Mouse (Mus musculus) forebrain, embryonic 13.5 days (tissue): ENCODE measurements around the gene Plekho1. TPM values are rescaled to one million over a fixed set of nuclear protein-coding genes. Genes with fewer than 3 reads are reported as not detected.
A peak's percentile ranks its signal among the peaks of the same experiment; 100 is the strongest.

Source experiments
- ATAC-seq: fragments of 200-750 bp; cut with Nextera tagmentation; 2 replicates; pipeline ENCODE4 v1.8.0; 2017
- H3K27ac ChIP-seq: fragments of 300-500 bp; sonication (generic); 2 replicates; pipeline ENCODE4 v1.5.1; 2015; ENCODE audit warnings: inconsistent platforms, mild to moderate bottlenecking, moderate library complexity
- H3K27me3 ChIP-seq: fragments of 300-500 bp; sonication (generic); 2 replicates; pipeline ENCODE4 v1.6.1; 2015; ENCODE audit warnings: mild to moderate bottlenecking, inconsistent platforms
- H3K36me3 ChIP-seq: fragments of 300-500 bp; sonication (generic); 2 replicates; pipeline ENCODE4 v1.6.1; 2015; ENCODE audit warnings: mild to moderate bottlenecking, inconsistent platforms; ENCODE audit not compliant: poor library complexity, severe bottlenecking
- H3K4me1 ChIP-seq: fragments of 300-500 bp; sonication (generic); 2 replicates; pipeline ENCODE4 v1.6.1; 2015; ENCODE audit warnings: inconsistent platforms
- H3K4me2 ChIP-seq: fragments of 300-500 bp; sonication (generic); 2 replicates; pipeline ENCODE4 v1.6.1; 2015; ENCODE audit warnings: inconsistent platforms, mild to moderate bottlenecking, moderate library complexity
- H3K4me3 ChIP-seq: fragments of 300-500 bp; sonication (generic); 2 replicates; pipeline ENCODE4 v1.5.1; 2015; ENCODE audit warnings: mild to moderate bottlenecking, inconsistent platforms
- H3K9ac ChIP-seq: fragments of 300-500 bp; sonication (generic); 2 replicates; pipeline ENCODE4 v1.6.1; 2015; ENCODE audit warnings: mild to moderate bottlenecking, inconsistent platforms
- H3K9me3 ChIP-seq: fragments of 300-500 bp; sonication (generic); replicated peaks from 2 replicates; pipeline ENCODE4 v1.6.1; 2016; ENCODE audit warnings: inconsistent platforms
- WGBS: fragments of 180-500 bp; shearing (Covaris S2); methylation state at CpG from one replicate; pipeline ENCODE4 v1.1.7; 2015; 5-methylcytosine and 5-hydroxymethylcytosine counted together
- polyA plus RNA-seq: library from polyadenylated mRNA; unstranded; fragments of >200 nt; fragmentation: Nextera tagmentation; extraction: Ambion mirVana; gene quantifications from 2 replicates; pipeline ENCODE4 v1.2.1, GENCODE M21; 2015

Plekho1 gene
- polyA plus RNA-seq, 1 experiment from 2014 or later, result 85.1 TPM

- no peak overlapping the region for H3K4me2 ChIP-seq
- no peaks in the 10 kb centered on the region for H3K9me3 ChIP-seq
- WGBS, result 75% methylated on average over 9 of the region's 9 CpGs
- H3K4me1 ChIP-seq, result peaks cover 31% of the 10 kb centered on the region
- H3K27ac ChIP-seq, result no peak overlapping the region
- H3K27me3 ChIP-seq, result no peaks in the 10 kb centered on the region
- H3K36me3 ChIP-seq, result peaks cover 5% of the 10 kb centered on the region; the same call in 1 of the 2 replicates
- H3K4me3 ChIP-seq, result no peak overlapping the region
- H3K9ac ChIP-seq, result peak overlapping the region; percentile 30; the same call in 1 of the 2 replicates
- no peak for ATAC-seq
These were observed 5.2 kb upstream of the Plekho1 start for GRCm38 (mm10) chr3:96000921-96001501.

- H3K9ac ChIP-seq, result no peak overlapping the region
- peaks cover 5% of the 10 kb centered on the region; the same call in 1 of the 2 replicates for H3K36me3 ChIP-seq
- H3K27ac ChIP-seq, result no peak overlapping the region; the same call in 1 of the 2 replicates
- 83% methylated on average over 14 of the region's 14 CpGs for WGBS
- no peaks in the 10 kb centered on the region for H3K27me3 ChIP-seq
- no peaks in the 10 kb centered on the region for H3K9me3 ChIP-seq
- H3K4me1 ChIP-seq, result peaks cover 25% of the 10 kb centered on the region
- no peak overlapping the region for H3K4me3 ChIP-seq
- ATAC-seq, result no peak
- no peak overlapping the region for H3K4me2 ChIP-seq
These were observed 4.4 kb upstream of the Plekho1 start for GRCm38 (mm10) chr3:96000080-96000632.

GRCm38 (mm10) chr3:95999308-96000079 lies 3.7 kb upstream of the Plekho1 start:
- Histone ChIP-seq H3K36me3 (peaks cover 5% of the 10 kb centered on the region; the same call in 1 of the 2 replicates), H3K4me2 (no peak overlapping the region), H3K4me3 (no peak overlapping the region), H3K27me3 (no peaks in the 10 kb centered on the region), H3K9ac (no peak overlapping the region), H3K9me3 (no peaks in the 10 kb centered on the region), H3K27ac (no peak overlapping the region), H3K4me1 (peaks cover 26% of the 10 kb centered on the region)
- ATAC-seq, result no peak
- 90% methylated on average over 12 of the region's 12 CpGs for WGBS

- no peak for ATAC-seq
- peaks cover 48% of the 10 kb centered on the region for H3K4me1 ChIP-seq
- H3K27me3 ChIP-seq, result no peaks in the 10 kb centered on the region
- peak overlapping the region; percentile 85 for H3K4me3 ChIP-seq
- peak overlapping the region; percentile 97 for H3K4me2 ChIP-seq
- H3K9me3 ChIP-seq, result no peaks in the 10 kb centered on the region
- peaks cover 12% of the 10 kb centered on the region for H3K36me3 ChIP-seq
- peak overlapping the region; percentile 99; the same call in 1 of the 2 replicates for H3K27ac ChIP-seq
- peak overlapping the region; percentile 99 for H3K9ac ChIP-seq
- 16% methylated on average over 9 of the region's 9 CpGs for WGBS
These were observed 1.5 kb upstream of the Plekho1 start for GRCm38 (mm10) chr3:95997203-95997721.

GRCm38 (mm10) chr3:95996451-95997073 lies 761 bp upstream of the Plekho1 start:
- H3K4me3 ChIP-seq, result peak overlapping the region; percentile 85
- H3K9me3 ChIP-seq, result no peaks in the 10 kb centered on the region
- H3K4me1 ChIP-seq, result peaks cover 51% of the 10 kb centered on the region
- peak overlapping the region; percentile 97 for H3K4me2 ChIP-seq
- H3K27me3 ChIP-seq, result no peaks in the 10 kb centered on the region
- no peak for ATAC-seq
- 8% methylated on average over 6 of the region's 6 CpGs for WGBS
- H3K27ac ChIP-seq, result peak overlapping the region; percentile 99
- peaks cover 19% of the 10 kb centered on the region for H3K36me3 ChIP-seq
- H3K9ac ChIP-seq, result peak overlapping the region; percentile 99

DNA sequence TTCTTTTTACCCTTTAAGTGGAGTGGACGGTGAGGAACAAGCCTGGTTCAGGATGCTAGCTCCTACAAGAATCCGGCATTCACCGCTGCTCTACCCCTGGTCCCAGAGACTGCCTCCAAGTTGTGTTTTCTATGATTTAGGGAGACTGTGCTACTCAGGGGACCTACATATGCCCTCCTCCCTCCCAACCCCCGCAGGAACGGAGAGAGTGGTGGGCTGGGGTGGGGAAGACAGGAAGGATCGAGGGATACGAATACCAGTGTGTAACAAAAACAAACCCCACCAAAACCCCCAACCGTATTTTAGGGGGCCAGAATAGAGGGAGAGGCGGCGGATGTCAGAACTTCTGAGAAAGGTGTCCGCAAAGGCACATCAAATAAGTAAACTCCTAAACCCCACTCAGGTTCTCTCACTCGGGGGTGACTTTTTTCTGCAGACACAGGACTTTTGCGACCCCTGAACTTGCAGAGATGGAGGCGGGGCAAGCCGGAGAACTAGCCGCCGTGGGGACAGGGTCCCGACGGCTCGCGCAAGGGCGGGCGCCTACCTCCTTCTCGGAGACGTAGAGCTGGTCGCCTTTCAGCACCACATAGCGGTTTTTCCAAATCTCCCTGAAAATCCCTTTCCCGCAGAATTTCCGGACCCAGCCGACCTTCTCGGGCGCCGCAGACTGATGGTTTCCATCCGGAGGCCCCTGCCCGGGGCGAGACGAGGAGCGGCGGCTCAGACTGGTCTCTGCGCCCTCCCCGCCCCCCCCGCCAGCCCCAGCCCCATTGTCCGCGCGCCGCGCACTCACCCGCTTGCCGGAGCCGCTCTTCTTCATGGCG lies 613 bp downstream of the Plekho1 start:
- Histone ChIP-seq H3K4me3 (peak overlapping the region; percentile 85), H3K4me2 (peak overlapping the region; percentile 97), H3K27ac (peak overlapping the region; percentile 99), H3K9ac (peak overlapping the region; percentile 99), H3K36me3 (peaks cover 31% of the 10 kb centered on the region), H3K9me3 (no peaks in the 10 kb centered on the region), H3K27me3 (no peaks in the 10 kb centered on the region), H3K4me1 (peaks cover 48% of the 10 kb centered on the region)
- under 1% methylated on average over 49 of the region's 51 CpGs for WGBS
- ATAC-seq, result peak; percentile 80

DNA sequence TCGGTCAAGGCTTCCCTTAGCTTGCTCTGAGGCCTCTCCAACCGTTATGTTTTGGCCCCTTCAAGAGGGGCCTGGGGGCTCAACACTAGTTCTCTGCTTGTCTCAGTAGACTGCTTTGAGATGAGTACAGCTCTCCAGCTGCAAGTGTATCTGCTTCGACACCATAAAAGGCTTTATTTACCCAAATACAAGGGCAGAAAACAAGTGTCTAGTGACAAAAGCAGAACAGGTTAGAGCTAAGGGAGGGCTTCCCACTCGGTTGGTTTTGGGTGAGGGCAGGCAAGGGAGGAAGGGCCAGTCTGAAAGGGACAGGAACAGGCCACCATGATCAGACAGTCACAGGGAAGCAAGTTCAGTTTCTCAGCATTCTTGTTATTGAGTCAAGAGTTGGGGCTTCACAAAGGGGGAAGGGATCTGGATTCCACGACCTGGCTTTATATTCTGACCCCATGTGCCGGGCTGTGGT lies 1.4 kb downstream of the Plekho1 start:
- WGBS, result 4% methylated on average over 6 of the region's 6 CpGs
- no peaks in the 10 kb centered on the region for H3K9me3 ChIP-seq
- H3K27me3 ChIP-seq, result no peaks in the 10 kb centered on the region

DNA sequence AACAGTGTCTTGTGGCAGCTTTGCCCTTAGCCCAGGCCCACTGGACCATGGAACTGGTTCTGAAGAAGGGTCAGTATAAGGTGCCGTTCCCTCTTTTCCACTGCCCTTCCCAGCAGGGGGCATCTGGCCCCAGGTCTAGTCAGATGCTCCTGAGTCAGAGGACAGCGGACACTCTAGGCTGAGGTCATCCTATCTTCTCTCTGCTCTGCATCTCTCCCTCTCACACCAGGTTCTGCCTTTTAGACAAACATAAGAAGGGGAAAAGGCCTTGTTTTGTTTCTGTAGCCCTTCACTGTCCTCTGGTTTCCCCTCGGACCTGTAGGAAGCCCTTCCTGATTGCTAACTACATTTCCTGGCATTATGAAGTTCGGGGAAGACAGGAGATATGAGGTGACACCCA lies 1.9 kb downstream of the Plekho1 start:
- ATAC-seq, result no peak
- Histone ChIP-seq H3K27ac (peak overlapping the region; percentile 99), H3K4me3 (peak overlapping the region; percentile 85), H3K27me3 (no peaks in the 10 kb centered on the region), H3K36me3 (peaks cover 41% of the 10 kb centered on the region), H3K4me1 (peaks cover 51% of the 10 kb centered on the region), H3K4me2 (peak overlapping the region; percentile 97), H3K9ac (peak overlapping the region; percentile 99), H3K9me3 (no peaks in the 10 kb centered on the region)
- WGBS, result 30% methylated on average over 4 of the region's 4 CpGs

More for the DNA sequence above, 1.4 kb downstream of the Plekho1 start:
- H3K4me3 ChIP-seq, result peak overlapping the region; percentile 85
- no peak for ATAC-seq
- H3K4me1 ChIP-seq, result peaks cover 46% of the 10 kb centered on the region
- H3K36me3 ChIP-seq, result peaks cover 36% of the 10 kb centered on the region
- H3K4me2 ChIP-seq, result peak overlapping the region; percentile 97
- peak overlapping the region; percentile 99 for H3K27ac ChIP-seq
- peak overlapping the region; percentile 99 for H3K9ac ChIP-seq

DNA sequence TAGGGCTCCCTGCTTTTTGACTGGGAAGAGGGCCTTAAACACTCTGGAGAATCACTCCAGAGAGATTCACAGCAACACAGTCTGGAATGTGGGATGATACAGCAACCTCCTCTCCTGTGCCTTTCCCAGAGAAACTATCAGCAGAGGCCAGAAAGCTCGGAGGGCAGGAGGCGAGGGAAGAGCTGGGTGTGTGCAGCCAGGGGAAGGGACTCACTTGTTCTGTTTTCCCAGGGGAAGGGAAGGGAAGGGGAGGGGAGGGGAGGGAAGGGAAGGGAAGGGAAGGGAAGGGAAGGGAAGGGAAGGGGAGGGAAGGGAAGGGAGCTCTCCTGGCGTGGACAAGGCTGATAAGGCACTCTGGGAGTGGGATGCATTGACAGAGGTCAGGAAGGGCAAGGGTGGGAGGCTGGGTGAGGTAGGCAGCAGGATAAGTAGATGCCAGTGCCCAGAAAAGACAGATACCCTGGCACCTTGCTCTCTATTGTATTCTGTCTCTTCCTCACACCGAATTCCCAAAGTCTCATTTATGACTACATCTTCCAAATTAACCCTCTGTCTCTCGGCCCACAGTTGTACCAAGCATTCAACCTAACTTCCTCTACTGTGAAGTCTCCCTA lies 2.7 kb downstream of the Plekho1 start:
- peaks cover 47% of the 10 kb centered on the region for H3K4me1 ChIP-seq
- H3K27me3 ChIP-seq, result no peaks in the 10 kb centered on the region
- no peaks in the 10 kb centered on the region for H3K9me3 ChIP-seq
- H3K9ac ChIP-seq, result peak overlapping the region; percentile 99
- peak overlapping the region; percentile 85 for H3K4me3 ChIP-seq
- no peak for ATAC-seq
- peaks cover 49% of the 10 kb centered on the region for H3K36me3 ChIP-seq
- peak overlapping the region; percentile 97 for H3K4me2 ChIP-seq
- 49% methylated on average over 5 of the region's 5 CpGs for WGBS
- H3K27ac ChIP-seq, result peak overlapping the region; percentile 99; the same call in 1 of the 2 replicates

DNA sequence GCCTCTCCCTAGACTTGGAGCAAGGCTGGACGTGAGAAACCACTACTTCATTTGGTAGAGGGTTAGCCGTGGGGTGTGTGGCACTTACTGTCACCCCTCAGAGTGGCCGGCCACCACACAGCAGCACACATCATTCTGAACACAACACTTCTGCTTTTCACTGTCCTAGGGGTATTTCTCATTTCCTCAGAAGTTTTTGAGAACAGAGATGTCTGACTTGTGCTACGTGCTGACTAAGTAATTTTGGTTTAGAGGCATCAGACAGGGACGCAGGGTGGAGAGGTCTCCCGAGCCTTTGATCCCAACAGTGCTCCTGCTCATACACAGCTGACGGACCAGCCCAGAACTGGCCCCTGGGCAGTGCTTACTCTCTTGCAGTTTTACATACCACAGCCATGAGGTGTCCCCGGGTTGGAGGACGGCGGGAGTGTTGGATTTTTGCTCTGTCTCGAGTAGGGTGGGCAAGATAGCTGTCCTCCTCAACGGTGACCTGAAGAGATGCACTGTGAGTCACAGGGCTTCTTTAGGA lies 5.3 kb downstream of the Plekho1 start:
- no peak overlapping the region for H3K27ac ChIP-seq
- peaks cover 62% of the 10 kb centered on the region for H3K36me3 ChIP-seq
- H3K27me3 ChIP-seq, result no peaks in the 10 kb centered on the region
- WGBS, result 91% methylated on average over 12 of the region's 12 CpGs
- no peak overlapping the region for H3K4me2 ChIP-seq
- no peak for ATAC-seq
- no peak overlapping the region for H3K9ac ChIP-seq
- peaks cover 53% of the 10 kb centered on the region for H3K4me1 ChIP-seq
- H3K9me3 ChIP-seq, result no peaks in the 10 kb centered on the region
- H3K4me3 ChIP-seq, result no peak overlapping the region
